Mouse (Mus musculus): ENCODE measurements around the gene Ttbk1. TPM values are rescaled to one million over a fixed set of nuclear protein-coding genes. Genes with fewer than 3 reads are reported as not detected.
"Not testable (repeated sequence)": the region's sequence is repeated elsewhere in the genome, so short reads cannot be mapped to it uniquely, and the experiment has no call there.

Ttbk1 gene
- polyA plus RNA-seq, 1 experiment from 2014 or later: 0.34 TPM

DNA sequence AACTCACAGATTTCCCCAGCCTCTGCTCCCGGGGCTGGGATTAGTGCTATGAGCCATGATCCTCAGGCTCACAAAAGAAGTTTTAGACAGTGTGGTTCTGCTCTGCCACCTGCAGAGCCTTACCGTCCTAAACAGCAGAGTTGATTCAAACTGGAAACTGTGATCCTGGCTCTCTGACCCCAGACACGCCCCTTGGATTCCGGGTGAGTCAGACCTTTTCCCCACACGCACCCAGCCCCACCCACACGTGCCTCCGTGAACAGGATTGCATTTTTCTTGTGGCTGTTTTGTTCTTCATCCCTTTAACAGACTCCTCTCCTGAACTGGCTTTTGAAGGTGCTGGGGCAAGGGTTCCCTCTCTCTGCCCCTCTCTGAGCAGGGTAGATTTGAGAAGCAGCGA lies 10.5 kb upstream of the Ttbk1 start:
- peaks cover 24% of the 10 kb centered on the region for H3K4me1 ChIP-seq
- H3K4me3 ChIP-seq: no peak overlapping the region
- H3K27ac ChIP-seq: no peak overlapping the region
- DNase-seq (ENCODE audit: low spot score): no peak
- H3K9me3 ChIP-seq (replicated peaks): no peaks in the 10 kb centered on the region
- H3K36me3 ChIP-seq: peaks cover 41% of the 10 kb centered on the region
- peaks cover 21% of the 10 kb centered on the region for H3K27me3 ChIP-seq (ENCODE audit: low read depth, poor library complexity, severe bottlenecking)
- 83% methylated on average over 8 of the region's 8 CpGs for WGBS

DNA sequence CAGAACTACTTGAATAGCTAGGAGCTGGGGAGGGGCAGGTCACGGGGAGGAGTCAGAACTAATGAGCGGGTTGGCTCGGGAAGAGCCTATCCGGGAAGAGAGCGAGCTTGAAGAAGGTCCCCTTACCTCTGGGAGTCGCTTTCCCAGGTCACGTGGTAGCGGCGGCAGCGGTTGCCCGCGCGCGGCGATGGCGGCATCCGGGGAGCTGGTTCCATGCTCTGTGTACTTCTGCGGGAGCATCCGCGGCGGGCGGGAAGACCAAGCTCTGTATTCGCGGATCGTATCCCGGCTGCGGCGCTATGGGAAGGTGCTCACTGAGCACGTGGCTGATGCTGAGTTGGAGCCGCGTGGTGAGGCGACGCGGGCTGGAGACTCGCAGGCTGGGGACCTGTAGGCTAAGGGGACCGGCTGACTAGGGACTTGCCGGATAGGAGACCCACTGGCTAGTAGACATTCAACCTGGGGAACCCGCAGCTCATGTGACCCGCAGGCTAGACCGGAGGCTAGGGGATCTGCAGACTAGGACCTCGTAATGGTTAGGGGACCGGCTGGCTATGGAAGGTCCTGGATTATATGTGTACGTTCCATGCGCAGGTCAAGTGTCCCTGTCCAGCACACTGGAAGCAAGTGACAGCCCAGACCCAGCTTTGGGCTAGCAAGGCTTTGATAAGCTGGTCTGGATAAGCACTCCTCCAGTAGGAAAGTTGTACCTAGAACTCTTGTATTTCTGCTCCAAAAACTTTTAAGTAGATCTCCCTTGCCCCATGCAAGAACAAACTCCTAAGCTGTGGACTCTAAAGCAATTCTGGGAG lies 9.4 kb upstream of the Ttbk1 start, which contains the start of gene Dnph1:
Gene Dnph1 (plus strand): TSS at position 89 of the 812 bp plus-strand sequence.
- DNase-seq (ENCODE audit: low spot score): peak; percentile 92
- WGBS: under 1% methylated on average over 44 of the region's 44 CpGs
- H3K27me3 ChIP-seq (ENCODE audit: low read depth, poor library complexity, severe bottlenecking): peaks cover 31% of the 10 kb centered on the region
- H3K27ac ChIP-seq: peak within 1 kb of the TSS; percentile 89
- peaks cover 32% of the 10 kb centered on the region for H3K36me3 ChIP-seq
- peaks cover 18% of the 10 kb centered on the region for H3K4me1 ChIP-seq
- no peaks in the 10 kb centered on the region for H3K9me3 ChIP-seq (replicated peaks)
- H3K4me3 ChIP-seq: peak within 1 kb of the TSS; percentile 79

DNA sequence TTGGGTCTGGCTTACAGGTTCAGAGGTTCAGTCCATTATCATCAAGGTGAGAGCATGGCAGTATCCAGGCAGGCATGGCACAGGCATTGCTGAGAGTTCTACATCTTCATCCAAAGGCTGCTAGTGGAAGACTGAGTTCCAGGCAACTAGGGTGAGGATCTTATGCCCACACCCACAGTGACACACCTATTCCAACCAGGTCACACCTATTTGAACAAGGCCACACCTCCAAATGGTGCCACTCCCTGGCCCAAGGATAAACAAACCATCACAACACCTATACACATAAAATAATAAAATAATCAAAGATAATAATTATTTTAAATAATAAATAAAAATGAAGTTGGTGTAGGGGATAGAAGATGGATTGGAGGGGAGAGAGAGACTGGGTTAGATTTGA lies 8.6 kb upstream of the Ttbk1 start:
- not testable (repeated sequence) for H3K9me3 ChIP-seq (replicated peaks); DNase-seq (ENCODE audit: low spot score); H3K4me3 ChIP-seq; H3K27ac ChIP-seq
- Histone ChIP-seq H3K4me1 (peaks cover 15% of the 10 kb centered on the region), H3K36me3 (peaks cover 29% of the 10 kb centered on the region), H3K27me3 (ENCODE audit: low read depth, poor library complexity, severe bottlenecking) (peaks cover 31% of the 10 kb centered on the region)

DNA sequence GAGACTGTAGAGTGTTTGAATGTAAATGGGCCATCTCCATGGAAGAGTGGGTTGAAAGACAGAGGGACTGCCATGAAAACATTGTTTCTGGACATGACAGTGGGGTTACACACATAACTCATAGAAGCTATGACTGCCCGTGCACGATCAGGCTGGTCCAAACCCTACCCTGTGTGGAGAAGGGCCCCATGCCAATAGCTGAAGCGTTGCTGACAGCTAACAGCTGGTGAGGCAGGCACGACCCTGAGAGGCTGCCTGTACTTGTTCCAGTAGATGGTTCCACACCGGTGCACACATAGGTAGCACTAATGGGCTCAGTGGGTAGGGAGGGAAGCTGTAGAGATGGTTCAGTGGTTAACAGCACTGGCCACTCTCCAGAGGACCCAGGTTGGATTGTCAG lies 8.0 kb upstream of the Ttbk1 start:
- peaks cover 15% of the 10 kb centered on the region for H3K4me1 ChIP-seq
- no peak for DNase-seq (ENCODE audit: low spot score)
- H3K36me3 ChIP-seq: peaks cover 23% of the 10 kb centered on the region
- no peaks in the 10 kb centered on the region for H3K9me3 ChIP-seq (replicated peaks)
- no peak overlapping the region for H3K27ac ChIP-seq
- H3K4me3 ChIP-seq: no peak overlapping the region
- peaks cover 31% of the 10 kb centered on the region for H3K27me3 ChIP-seq (ENCODE audit: low read depth, poor library complexity, severe bottlenecking)
- 86% methylated on average over 5 of the region's 5 CpGs for WGBS

DNA sequence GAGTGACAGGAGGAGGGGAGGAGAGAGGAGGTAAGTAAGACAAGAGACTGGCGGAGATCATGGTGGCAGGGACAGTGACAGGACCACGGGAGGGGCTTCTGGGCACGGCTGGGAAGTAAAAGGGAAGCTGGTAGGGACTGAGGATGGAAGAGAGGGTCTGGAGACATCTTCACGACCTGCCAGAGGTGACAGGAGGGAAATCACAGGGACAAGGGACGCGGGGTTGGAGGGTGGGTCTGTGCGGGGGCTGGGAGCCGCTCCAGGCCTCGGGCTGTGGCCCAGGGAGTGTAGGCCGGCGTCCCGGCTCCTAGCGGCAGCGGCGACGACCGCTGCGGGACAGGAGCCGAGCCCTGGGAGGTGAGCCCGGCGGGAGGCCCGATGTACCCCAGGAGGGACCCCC lies 480 bp downstream of the Ttbk1 start:
- H3K4me3 ChIP-seq: peak overlapping the region; percentile 61
- H3K4me1 ChIP-seq: peaks cover 24% of the 10 kb centered on the region
- peaks cover 83% of the 10 kb centered on the region for H3K27me3 ChIP-seq (ENCODE audit: low read depth, poor library complexity, severe bottlenecking)
- DNase-seq (ENCODE audit: low spot score): no peak
- WGBS: 2% methylated on average over 21 of the region's 22 CpGs
- H3K36me3 ChIP-seq: no peaks in the 10 kb centered on the region
- no peaks in the 10 kb centered on the region for H3K9me3 ChIP-seq (replicated peaks)
- H3K27ac ChIP-seq: peak overlapping the region; percentile 42; the same call in 1 of the 2 replicates

DNA sequence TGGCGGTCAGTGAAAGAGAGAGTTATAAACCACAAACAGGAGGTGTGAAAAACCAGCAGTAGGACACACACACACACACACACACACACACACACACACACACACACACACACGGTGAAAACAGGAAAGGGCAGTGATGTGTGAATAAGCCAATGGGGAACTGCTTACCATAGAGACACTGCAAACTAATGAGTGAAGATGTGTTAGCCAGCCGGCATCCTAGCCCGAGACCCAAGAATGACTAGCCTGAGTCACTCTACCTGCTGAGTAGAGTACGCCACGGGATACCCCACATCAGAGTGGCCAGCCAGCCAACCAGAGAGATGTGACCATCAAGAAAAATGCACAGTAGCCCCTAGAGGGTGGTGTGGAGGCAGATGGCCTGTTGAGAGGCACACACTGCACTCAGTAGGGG lies 3.0 kb downstream of the Ttbk1 start:
- Histone ChIP-seq H3K4me1 (peaks cover 24% of the 10 kb centered on the region), H3K36me3 (no peaks in the 10 kb centered on the region), H3K27me3 (ENCODE audit: low read depth, poor library complexity, severe bottlenecking) (peaks cover 97% of the 10 kb centered on the region), H3K27ac (no peak overlapping the region), H3K9me3 (replicated peaks) (no peaks in the 10 kb centered on the region), H3K4me3 (peak overlapping the region; percentile 46)
- 14% methylated on average over 6 of the region's 6 CpGs for WGBS
- no peak for DNase-seq (ENCODE audit: low spot score)

DNA sequence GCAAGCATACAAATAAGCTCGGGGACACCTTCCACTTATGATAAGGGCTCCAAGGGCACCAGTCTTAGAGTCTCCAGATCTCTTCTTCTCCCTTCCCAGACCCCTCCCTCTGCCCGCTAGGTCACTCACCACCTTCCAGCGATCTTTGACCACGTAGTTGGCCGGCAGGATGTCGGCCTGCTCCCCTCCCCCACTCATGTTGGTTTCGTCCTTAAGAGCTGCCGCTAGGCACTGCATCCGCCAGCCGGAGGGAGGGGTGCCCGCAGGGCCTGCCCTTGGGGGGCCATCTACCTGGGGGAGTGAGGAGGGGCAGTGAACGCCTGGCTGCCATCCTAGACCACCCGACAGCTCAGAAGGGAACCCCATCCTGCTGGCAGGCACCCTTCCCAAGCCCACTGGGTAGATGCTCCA lies 3.4 kb downstream of the Ttbk1 start:
- Histone ChIP-seq H3K4me3 (peak overlapping the region; percentile 46), H3K4me1 (peaks cover 24% of the 10 kb centered on the region), H3K9me3 (replicated peaks) (no peaks in the 10 kb centered on the region), H3K27me3 (ENCODE audit: low read depth, poor library complexity, severe bottlenecking) (peaks cover 95% of the 10 kb centered on the region), H3K36me3 (no peaks in the 10 kb centered on the region), H3K27ac (no peak overlapping the region)
- WGBS: 5% methylated on average over 13 of the region's 13 CpGs
- no peak for DNase-seq (ENCODE audit: low spot score)

DNA sequence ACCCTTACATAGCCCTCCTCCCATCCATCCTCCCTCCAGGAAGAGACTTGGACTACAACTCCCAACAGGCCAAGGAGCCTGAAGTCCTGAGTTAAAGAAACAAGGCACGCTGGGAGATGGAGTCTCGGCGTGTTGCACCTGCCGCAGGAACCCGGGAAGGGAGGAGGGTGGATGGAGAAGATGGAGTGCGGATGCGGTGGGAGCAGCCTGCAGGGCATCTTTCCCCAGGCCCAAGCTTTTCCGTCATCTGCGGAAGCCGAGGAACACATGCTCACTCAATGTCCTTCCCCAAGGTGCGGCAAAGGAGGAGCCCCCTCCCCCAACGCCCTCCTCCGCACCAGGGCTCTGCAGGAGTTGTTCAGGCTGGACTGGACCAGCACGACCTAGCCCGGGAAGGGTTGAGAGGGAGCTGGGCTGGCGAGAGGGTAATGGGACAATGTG lies 3.9 kb downstream of the Ttbk1 start:
- H3K4me3 ChIP-seq: peak overlapping the region; percentile 46
- H3K36me3 ChIP-seq: no peaks in the 10 kb centered on the region
- no peaks in the 10 kb centered on the region for H3K9me3 ChIP-seq (replicated peaks)
- H3K27ac ChIP-seq: no peak overlapping the region
- WGBS: 2% methylated on average over 16 of the region's 16 CpGs
- peak; percentile 43 for DNase-seq (ENCODE audit: low spot score)
- H3K27me3 ChIP-seq (ENCODE audit: low read depth, poor library complexity, severe bottlenecking): peaks cover 95% of the 10 kb centered on the region
- H3K4me1 ChIP-seq: peaks cover 24% of the 10 kb centered on the region

DNA sequence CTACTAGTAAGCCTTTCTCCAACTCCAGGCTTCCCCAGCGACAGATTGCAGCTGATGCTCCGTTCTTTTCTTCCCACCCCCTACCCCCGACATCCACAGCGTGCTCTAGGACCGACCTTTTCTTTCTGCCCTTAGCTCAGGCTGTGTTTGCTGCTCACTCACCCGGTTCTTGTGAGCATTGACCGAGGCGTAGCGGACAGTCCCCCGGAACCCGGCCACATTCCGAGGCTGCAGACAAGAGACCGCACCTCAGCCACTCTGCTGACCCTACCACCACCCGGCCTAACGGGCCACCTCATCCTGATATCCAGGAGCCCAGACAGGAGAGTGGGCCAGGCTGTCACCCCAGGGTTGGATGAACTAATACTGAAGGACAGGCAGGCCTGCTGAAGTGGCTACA lies 10.2 kb downstream of the Ttbk1 start:
- no peaks in the 10 kb centered on the region for H3K4me1 ChIP-seq
- H3K36me3 ChIP-seq: no peaks in the 10 kb centered on the region
- H3K27ac ChIP-seq: no peak overlapping the region
- WGBS: 88% methylated on average over 15 of the region's 15 CpGs
- no peak for DNase-seq (ENCODE audit: low spot score)
- no peaks in the 10 kb centered on the region for H3K9me3 ChIP-seq (replicated peaks)
- peaks cover 61% of the 10 kb centered on the region for H3K27me3 ChIP-seq (ENCODE audit: low read depth, poor library complexity, severe bottlenecking)
- H3K4me3 ChIP-seq: no peak overlapping the region

DNA sequence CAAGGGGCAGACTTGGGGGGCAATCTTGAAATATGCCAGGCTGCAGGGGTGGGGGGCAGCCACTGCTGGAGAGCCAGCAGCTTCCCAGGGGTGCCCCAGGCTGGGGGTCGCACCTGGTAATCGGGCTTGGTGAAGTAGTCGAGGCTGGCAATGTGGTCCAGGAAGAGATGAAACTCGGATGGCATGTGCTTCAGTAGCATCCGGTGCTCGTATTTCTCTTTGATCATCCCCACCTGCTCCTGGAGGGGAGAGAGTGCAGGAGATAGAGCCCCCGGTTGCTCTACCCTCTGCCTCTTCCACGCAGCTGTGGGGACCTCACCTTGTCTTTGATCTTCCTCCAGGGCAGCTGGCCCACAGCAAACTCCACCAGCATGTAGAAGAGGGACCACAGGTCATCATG lies 10.9 kb downstream of the Ttbk1 start:
- WGBS: 68% methylated on average over 8 of the region's 8 CpGs
- H3K4me3 ChIP-seq: no peak overlapping the region
- no peaks in the 10 kb centered on the region for H3K36me3 ChIP-seq
- H3K9me3 ChIP-seq (replicated peaks): no peaks in the 10 kb centered on the region
- H3K4me1 ChIP-seq: no peaks in the 10 kb centered on the region
- DNase-seq (ENCODE audit: low spot score): no peak
- H3K27me3 ChIP-seq (ENCODE audit: low read depth, poor library complexity, severe bottlenecking): peaks cover 54% of the 10 kb centered on the region
- H3K27ac ChIP-seq: no peak overlapping the region

DNA sequence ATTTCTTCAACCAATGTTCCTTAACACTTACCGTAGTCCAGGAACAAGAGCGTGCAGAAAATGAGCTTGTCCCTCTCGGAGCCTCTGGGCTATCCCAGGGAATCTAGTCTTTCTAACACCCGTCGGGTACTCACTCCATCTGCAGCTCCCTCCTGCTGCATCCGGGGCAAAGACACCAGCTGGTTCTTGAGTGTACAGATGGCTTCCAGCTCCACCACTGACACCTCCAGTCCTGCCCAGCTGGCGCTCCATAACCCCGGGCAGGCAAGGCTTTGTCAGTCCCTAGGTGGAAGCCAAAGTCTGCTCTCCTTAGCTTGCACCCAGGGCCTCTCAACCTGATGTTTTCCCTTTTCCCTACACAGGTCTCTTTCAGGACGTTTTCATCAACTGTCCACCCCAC lies 19.6 kb downstream of the Ttbk1 start:
- no peaks in the 10 kb centered on the region for H3K9me3 ChIP-seq (replicated peaks)
- no peaks in the 10 kb centered on the region for H3K36me3 ChIP-seq
- H3K27ac ChIP-seq: no peak overlapping the region
- no peak for DNase-seq (ENCODE audit: low spot score)
- peaks cover 43% of the 10 kb centered on the region for H3K27me3 ChIP-seq (ENCODE audit: low read depth, poor library complexity, severe bottlenecking)
- H3K4me1 ChIP-seq: peaks cover 35% of the 10 kb centered on the region
- no peak overlapping the region for H3K4me3 ChIP-seq
- 77% methylated on average over 9 of the region's 9 CpGs for WGBS

DNA sequence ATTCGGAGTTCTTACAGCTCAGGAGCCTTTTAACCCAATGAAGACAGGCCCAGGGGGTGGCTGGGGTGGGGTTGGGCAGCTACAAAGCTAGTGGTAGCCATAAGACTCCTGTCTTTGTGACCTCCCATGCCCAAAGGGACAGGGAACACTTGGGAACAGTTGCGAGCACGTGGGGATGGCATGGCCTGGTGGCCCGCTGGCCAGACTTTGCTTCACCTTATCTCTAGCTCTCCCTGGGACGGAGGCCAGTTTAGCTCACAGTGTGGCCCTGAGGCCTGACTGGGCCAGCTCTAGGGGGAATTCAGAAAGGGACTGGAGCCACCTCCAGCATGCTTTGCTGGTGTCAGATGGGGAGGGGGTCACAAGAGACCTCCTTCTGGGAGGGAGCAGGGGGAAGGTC lies 25.2 kb downstream of the Ttbk1 start:
- H3K4me1 ChIP-seq: peaks cover 18% of the 10 kb centered on the region
- 76% methylated on average over 5 of the region's 5 CpGs for WGBS
- H3K27me3 ChIP-seq (ENCODE audit: low read depth, poor library complexity, severe bottlenecking): peaks cover 93% of the 10 kb centered on the region

DNA sequence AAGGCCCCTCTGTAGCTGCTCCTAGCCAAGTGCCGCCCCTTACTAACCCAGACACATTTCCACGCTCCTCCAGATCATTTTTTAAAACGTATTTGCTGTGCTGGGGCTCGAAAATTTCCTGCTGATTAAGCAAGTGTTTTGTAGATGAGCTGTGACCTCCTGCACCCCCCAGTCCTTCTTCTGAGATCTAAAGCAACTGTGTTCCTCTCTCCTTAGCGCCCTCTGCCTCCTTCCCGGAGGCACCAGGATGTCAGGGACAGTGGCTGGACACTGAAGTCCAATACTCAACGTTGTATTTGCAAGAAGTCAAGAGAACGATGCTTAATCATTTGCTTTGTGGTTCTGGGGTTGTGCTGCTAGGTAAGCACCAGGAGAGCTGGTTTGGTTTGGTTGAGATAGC lies 26.1 kb downstream of the Ttbk1 start:
- H3K27me3 ChIP-seq (ENCODE audit: low read depth, poor library complexity, severe bottlenecking): peaks cover 97% of the 10 kb centered on the region
- no peaks in the 10 kb centered on the region for H3K36me3 ChIP-seq
- H3K27ac ChIP-seq: no peak overlapping the region
- H3K4me3 ChIP-seq: peak overlapping the region; percentile 50
- no peaks in the 10 kb centered on the region for H3K9me3 ChIP-seq (replicated peaks)
- WGBS: 14% methylated on average over 8 of the region's 8 CpGs
- peaks cover 16% of the 10 kb centered on the region for H3K4me1 ChIP-seq
- no peak for DNase-seq (ENCODE audit: low spot score)

More for the DNA sequence above, 25.2 kb downstream of the Ttbk1 start:
- Histone ChIP-seq H3K9me3 (replicated peaks) (no peaks in the 10 kb centered on the region), H3K4me3 (no peak overlapping the region), H3K27ac (no peak overlapping the region), H3K36me3 (no peaks in the 10 kb centered on the region)
- no peak for DNase-seq (ENCODE audit: low spot score)
